Comparison of ENCODE assay signal across 15 mouse cellular contexts in genomic region chr12:25180861-25181260, GRCm38 (mm10).
A peak's percentile ranks its signal among the peaks of the same experiment; 100 is the strongest.
DNase-seq lines count a peak whose midpoint lies in the region; ATAC-seq and TF ChIP-seq lines count a peak whose summit lies in the region.
"Had no signal": no experiment of that assay in that cellular context is flagged by ENCODE, and none has a peak within 500 bp of the region (broad histone marks: within the 10 kb centered on the region; RNA-seq: fewer than 3 reads in every experiment).

No protein-coding gene starts in this region.

- H3K36me3 ChIP-seq in kidney, adult 2 months (ENCODE audit: control insufficient read depth, insufficient read depth, low read length): no peaks in the 10 kb centered on the region
- H3K36me3 ChIP-seq in midbrain, postnatal 0 days (ENCODE audit: insufficient read depth, low read length): no peaks in the 10 kb centered on the region
- H3K36me3 ChIP-seq in midbrain, embryonic 16.5 days (ENCODE audit: control insufficient read depth, insufficient read depth, low read length): no peaks in the 10 kb centered on the region
- H3K36me3 ChIP-seq in stomach, embryonic 15.5 days: no peaks in the 10 kb centered on the region
- H3K36me3 ChIP-seq: hindbrain, embryonic 13.5 days; midbrain, embryonic 15.5 days; neural tube, embryonic 15.5 days had no signal

- H3K9ac ChIP-seq in midbrain, postnatal 0 days (replicated peaks; ENCODE audit: low read length, poor library complexity, severe bottlenecking): no peak overlapping the region
- no peak overlapping the region for H3K9ac ChIP-seq in midbrain, embryonic 16.5 days (ENCODE audit: low read depth, low read length)
- no peak overlapping the region for H3K9ac ChIP-seq in stomach, embryonic 15.5 days
- H3K9ac ChIP-seq: hindbrain, embryonic 13.5 days; midbrain, embryonic 15.5 days; neural tube, embryonic 15.5 days had no signal

- no peak for ATAC-seq in midbrain, postnatal 0 days (ENCODE audit: low FRiP score)
- no peak for ATAC-seq in midbrain, embryonic 16.5 days
- no peak for ATAC-seq in stomach, embryonic 15.5 days (ENCODE audit: insufficient read depth, low FRiP score, low read depth)
- ATAC-seq: midbrain, embryonic 15.5 days had no signal

- TF ChIP-seq CTCF in kidney, adult 2 months (conservative IDR thresholded peaks at IDR 0.05; ENCODE audit: insufficient read depth, insufficient read length, low read depth, low read length): peak; percentile 36; the same call in 1 of the 2 replicates
- TF ChIP-seq CTCF in midbrain, postnatal 0 days (IDR thresholded peaks at IDR 0.05): peak; percentile 45

- no peak overlapping the region for H3K4me2 ChIP-seq in midbrain, postnatal 0 days (ENCODE audit: low read depth, low read length, poor library complexity, severe bottlenecking)
- H3K4me2 ChIP-seq in midbrain, embryonic 16.5 days (ENCODE audit: low read length): no peak overlapping the region
- H3K4me2 ChIP-seq in stomach, embryonic 15.5 days: no peak overlapping the region
- H3K4me2 ChIP-seq: hindbrain, embryonic 13.5 days; midbrain, embryonic 15.5 days; neural tube, embryonic 15.5 days had no signal

- no peaks in the 10 kb centered on the region for H3K27me3 ChIP-seq in kidney, adult 2 months (replicated peaks; ENCODE audit: control insufficient read depth, insufficient read depth, low read length)
- no peaks in the 10 kb centered on the region for H3K27me3 ChIP-seq in midbrain, postnatal 0 days (ENCODE audit: insufficient read depth, low read length)
- no peaks in the 10 kb centered on the region for H3K27me3 ChIP-seq in midbrain, embryonic 16.5 days (ENCODE audit: control insufficient read depth, insufficient read depth, low read depth, low read length)
- no peaks in the 10 kb centered on the region for H3K27me3 ChIP-seq in stomach, embryonic 15.5 days (replicated peaks)
- H3K27me3 ChIP-seq: hindbrain, embryonic 13.5 days; midbrain, embryonic 15.5 days; neural tube, embryonic 15.5 days had no signal

- H3K9me3 ChIP-seq in midbrain, postnatal 0 days (ENCODE audit: low read length): no peaks in the 10 kb centered on the region
- H3K9me3 ChIP-seq in midbrain, embryonic 16.5 days (replicated peaks; ENCODE audit: control insufficient read depth, low read length, poor library complexity, severe bottlenecking): no peaks in the 10 kb centered on the region
- no peaks in the 10 kb centered on the region for H3K9me3 ChIP-seq in stomach, embryonic 15.5 days
- H3K9me3 ChIP-seq: hindbrain, embryonic 13.5 days; midbrain, embryonic 15.5 days; neural tube, embryonic 15.5 days had no signal

- no peak for DNase-seq in kidney, adult 2 months
- no peak for DNase-seq in kidney, postnatal 4 days
- no peak for DNase-seq in midbrain, postnatal 0 days (ENCODE audit: low spot score)
- DNase-seq in R1 (ENCODE audit: low read depth, low spot score): peak; percentile 49
- no peak for DNase-seq in frontal cortex, postnatal 14 days (ENCODE audit: low spot score in 2 of 2)
- DNase-seq in kidney, adult 11 months: no peak
- DNase-seq: adrenal gland, adult 8-10 months; cerebellum, adult 11 months; embryo, embryonic 11 days; right cerebral cortex, adult 18-20 months had no signal

- TF ChIP-seq POLR2A in kidney, adult 2 months (IDR thresholded peaks at IDR 0.05; ENCODE audit: low read depth, low read length): no peak

- 95% methylated on average over 1 of the region's 1 CpGs for WGBS in kidney, adult 2 months
- WGBS in midbrain, postnatal 0 days: 92% methylated on average over 1 of the region's 1 CpGs
- 88% methylated on average over 1 of the region's 1 CpGs for WGBS in midbrain, embryonic 16.5 days
- 100% methylated on average over 1 of the region's 1 CpGs for WGBS in stomach, embryonic 15.5 days

- no peak overlapping the region for H3K27ac ChIP-seq in kidney, adult 2 months (ENCODE audit: insufficient read depth, low read depth, low read length)
- no peak overlapping the region for H3K27ac ChIP-seq in midbrain, postnatal 0 days (ENCODE audit: low read depth, low read length)
- no peak overlapping the region for H3K27ac ChIP-seq in midbrain, embryonic 16.5 days (ENCODE audit: low read length)
- H3K27ac ChIP-seq in stomach, embryonic 15.5 days: peak overlapping the region; percentile 77
- H3K27ac ChIP-seq: hindbrain, embryonic 13.5 days; midbrain, embryonic 15.5 days; neural tube, embryonic 15.5 days had no signal

- H3K4me3 ChIP-seq in kidney, adult 2 months (ENCODE audit: insufficient read depth, low read depth, low read length): no peak overlapping the region
- H3K4me3 ChIP-seq in midbrain, postnatal 0 days (ENCODE audit: low read depth, low read length): no peak overlapping the region
- H3K4me3 ChIP-seq in midbrain, embryonic 16.5 days (ENCODE audit: low read depth, low read length): no peak overlapping the region
- H3K4me3 ChIP-seq in stomach, embryonic 15.5 days (replicated peaks): no peak overlapping the region
- H3K4me3 ChIP-seq: hindbrain, embryonic 13.5 days; midbrain, embryonic 15.5 days; neural tube, embryonic 15.5 days had no signal

- 0 out of 2 replicates have a peak, but pooled peaks cover 3% of the 10 kb centered on the region for H3K4me1 ChIP-seq in kidney, adult 2 months (ENCODE audit: control insufficient read depth, insufficient read depth, low read length)
- H3K4me1 ChIP-seq in midbrain, postnatal 0 days (ENCODE audit: insufficient read depth, low read length): no peaks in the 10 kb centered on the region
- H3K4me1 ChIP-seq in midbrain, embryonic 16.5 days (ENCODE audit: control insufficient read depth, insufficient read depth, low read length): no peaks in the 10 kb centered on the region
- H3K4me1 ChIP-seq in stomach, embryonic 15.5 days: no peaks in the 10 kb centered on the region
- H3K4me1 ChIP-seq: midbrain, embryonic 15.5 days had no signal
